Mouse (Mus musculus) midbrain, postnatal 0 days (tissue): Measurements from ENCODE around the gene Igf2bp3. TPM values are rescaled to one million over a fixed set of nuclear protein-coding genes. Genes with fewer than 3 reads are reported as not detected.

Source experiments
- ATAC-seq: fragments of 200-750 bp; cut with Nextera tagmentation; 2 replicates; pipeline ENCODE4 v1.8.0; 2017; ENCODE audit warnings: moderate number of reproducible peaks, mild to moderate bottlenecking, moderate TSS enrichment, moderate library complexity; ENCODE audit not compliant: low FRiP score
- DNase-seq: peaks from one replicate; pipeline ENCODE4 v3.0.0-alpha.2; 2015; ENCODE audit warnings: low spot score
- H3K27ac ChIP-seq: fragments of 300-500 bp; sonication (generic); 2 replicates; pipeline ENCODE4 v1.5.1; 2014; ENCODE audit warnings: low read depth, mild to moderate bottlenecking, low read length, mixed read lengths
- H3K27me3 ChIP-seq: fragments of 300-500 bp; sonication (generic); 2 replicates; pipeline ENCODE4 v1.6.1; 2014; ENCODE audit warnings: low read length, control low read depth, mixed read lengths; ENCODE audit not compliant: insufficient read depth
- H3K36me3 ChIP-seq: fragments of 300-500 bp; sonication (generic); 2 replicates; pipeline ENCODE4 v1.6.1; 2014; ENCODE audit warnings: low read length, control low read depth, mixed read lengths; ENCODE audit not compliant: insufficient read depth
- H3K4me1 ChIP-seq: fragments of 300-500 bp; sonication (generic); 2 replicates; pipeline ENCODE4 v1.6.1; 2014; ENCODE audit warnings: mild to moderate bottlenecking, control low read depth, antibody characterized with exemption, low read length, mixed read lengths; ENCODE audit not compliant: insufficient read depth
- H3K4me2 ChIP-seq: fragments of 300-500 bp; sonication (generic); 2 replicates; pipeline ENCODE4 v1.6.1; 2014; ENCODE audit warnings: low read depth, mild to moderate bottlenecking, low read length, mixed read lengths; ENCODE audit not compliant: poor library complexity, severe bottlenecking
- H3K4me3 ChIP-seq: fragments of 300-500 bp; sonication (generic); 2 replicates; pipeline ENCODE4 v1.5.1; 2014; ENCODE audit warnings: low read depth, mild to moderate bottlenecking, low read length, moderate library complexity
- H3K9ac ChIP-seq: fragments of 300-500 bp; sonication (generic); replicated peaks from 2 replicates; pipeline ENCODE4 v1.6.1; 2014; ENCODE audit warnings: mild to moderate bottlenecking, low read length, moderate library complexity, mixed read lengths; ENCODE audit not compliant: poor library complexity, severe bottlenecking
- H3K9me3 ChIP-seq: fragments of 300-500 bp; sonication (generic); 2 replicates; pipeline ENCODE4 v1.6.1; 2016; ENCODE audit warnings: low read length, control low read depth
- CTCF ChIP-seq: IDR thresholded peaks from 2 replicates; pipeline ENCODE4 v1.5.1; 2016; ENCODE audit warnings: antibody characterized with exemption, mild to moderate bottlenecking
- WGBS: fragments of 180-500 bp; shearing (Covaris S2); extraction: QIAGEN DNeasy Blood & Tissue Kit; methylation state at CpG from one replicate; pipeline ENCODE4 v1.1.7; 2014; 5-methylcytosine and 5-hydroxymethylcytosine counted together
- polyA plus RNA-seq: library from polyadenylated mRNA; unstranded; fragments of >200 nt; fragmentation: Nextera tagmentation; extraction: Ambion mirVana; gene quantifications from 2 replicates; pipeline ENCODE4 v1.2.1, GENCODE M21; 2015
- total RNA-seq: library from RNA; depleted of rRNA; stranded (reverse); fragments of >200 nt; gene quantifications from 2 replicates; pipeline ENCODE4 v1.2.3, GENCODE M21; 2014

Gene Igf2bp3
- total and polyA plus RNA-seq, 2 experiments from 2014 or later = 5.4 to 10.6 TPM

- H3K9me3 ChIP-seq = no peaks in the 10 kb centered on the region
- ATAC-seq = no peak
- H3K27ac ChIP-seq = no peak overlapping the region
- 5% methylated on average over 20 of the region's 20 CpGs for WGBS
- peak overlapping the region; percentile 91 for H3K4me2 ChIP-seq
- no peak for DNase-seq
- no peak for TF ChIP-seq CTCF
- no peaks in the 10 kb centered on the region for H3K36me3 ChIP-seq
- H3K9ac ChIP-seq = peak overlapping the region; percentile 73
- no peaks in the 10 kb centered on the region for H3K27me3 ChIP-seq
- peaks cover 4% of the 10 kb centered on the region; the same call in 1 of the 2 replicates for H3K4me1 ChIP-seq
- H3K4me3 ChIP-seq = peak overlapping the region; percentile 69
Measured at GRCm38 (mm10) chr6:49212931-49213580, 1.7 kb downstream of the Igf2bp3 start.

- 34% methylated on average over 2 of the region's 4 CpGs for WGBS
- no peak for ATAC-seq
- Histone ChIP-seq H3K4me2 (no peak overlapping the region; the same call in 1 of the 2 replicates), H3K4me1 (peaks cover 4% of the 10 kb centered on the region; the same call in 1 of the 2 replicates), H3K9me3 (no peaks in the 10 kb centered on the region), H3K27me3 (no peaks in the 10 kb centered on the region), H3K9ac (no peak overlapping the region), H3K36me3 (no peaks in the 10 kb centered on the region), H3K4me3 (no peak overlapping the region), H3K27ac (no peak overlapping the region)
- DNase-seq = no peak
- no peak for TF ChIP-seq CTCF
Measured at GRCm38 (mm10) chr6:49212141-49212540, 2.6 kb downstream of the Igf2bp3 start.

- no peak overlapping the region for H3K4me3 ChIP-seq
- no peak overlapping the region for H3K9ac ChIP-seq
- ATAC-seq (no peak), DNase-seq (no peak)
- WGBS = 35% methylated on average over 5 of the region's 5 CpGs
- no peak overlapping the region for H3K4me2 ChIP-seq
- no peak overlapping the region for H3K27ac ChIP-seq
- no peak for TF ChIP-seq CTCF
- H3K4me1 ChIP-seq = peaks cover 4% of the 10 kb centered on the region; the same call in 1 of the 2 replicates
- no peaks in the 10 kb centered on the region for H3K9me3 ChIP-seq
- H3K36me3 ChIP-seq = no peaks in the 10 kb centered on the region
- no peaks in the 10 kb centered on the region for H3K27me3 ChIP-seq
Measured at GRCm38 (mm10) chr6:49211596-49211995, 3.2 kb downstream of the Igf2bp3 start.

- no peak overlapping the region for H3K4me3 ChIP-seq
- no peak for ATAC-seq
- H3K4me2 ChIP-seq = peak overlapping the region; percentile 12; the same call in 1 of the 2 replicates
- TF ChIP-seq CTCF = no peak
- WGBS = 15% methylated on average over 14 of the region's 14 CpGs
- no peaks in the 10 kb centered on the region for H3K36me3 ChIP-seq
- no peak overlapping the region for H3K9ac ChIP-seq
- H3K27me3 ChIP-seq = no peaks in the 10 kb centered on the region
- peaks cover 4% of the 10 kb centered on the region; the same call in 1 of the 2 replicates for H3K4me1 ChIP-seq
- DNase-seq = no peak
- no peaks in the 10 kb centered on the region for H3K9me3 ChIP-seq
- H3K27ac ChIP-seq = no peak overlapping the region
Measured at GRCm38 (mm10) chr6:49209881-49210854, 4.6 kb downstream of the Igf2bp3 start.

GRCm38 (mm10) chr6:49208935-49209334 is 5.8 kb downstream of the Igf2bp3 start:
- Histone ChIP-seq H3K4me3 (no peak overlapping the region), H3K4me1 (peaks cover 4% of the 10 kb centered on the region; the same call in 1 of the 2 replicates), H3K9ac (no peak overlapping the region), H3K9me3 (no peaks in the 10 kb centered on the region), H3K27me3 (no peaks in the 10 kb centered on the region), H3K36me3 (no peaks in the 10 kb centered on the region), H3K27ac (no peak overlapping the region), H3K4me2 (no peak overlapping the region)
- TF ChIP-seq CTCF = no peak
- DNase-seq (peak; percentile 34), ATAC-seq (peak; percentile 58; the same call in 1 of the 2 replicates)
- 87% methylated on average over 5 of the region's 5 CpGs for WGBS
